Mouse (Mus musculus) retina, embryonic 14.5 days (tissue): ENCODE measurements around the gene Sptbn4.

Experiments
- DNase-seq: peaks from one replicate; pipeline ENCODE4 v3.0.0-alpha.2; 2015; ENCODE audit warnings: low spot score

Gene Sptbn4

DNA sequence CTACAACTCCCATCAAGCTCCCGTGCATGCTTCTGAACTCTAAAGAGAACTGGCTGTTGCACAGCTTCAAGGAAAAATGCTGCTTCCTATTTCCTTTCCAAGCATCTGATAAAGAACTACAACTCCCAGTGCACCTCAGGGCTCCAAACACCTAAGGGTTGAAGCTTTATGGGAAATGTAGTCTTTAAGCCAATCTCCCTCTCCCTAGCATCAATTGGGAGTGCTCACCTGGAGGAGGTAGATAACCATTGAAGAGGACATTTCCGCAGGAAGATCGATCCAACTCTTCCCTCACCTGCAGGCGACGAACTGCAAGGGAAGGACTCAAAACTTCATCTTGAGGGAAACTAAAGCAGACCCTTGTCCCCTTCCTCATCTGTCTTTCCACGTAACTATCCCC, 93.3 kb downstream of the Sptbn4 start:
- DNase-seq: no peak

DNA sequence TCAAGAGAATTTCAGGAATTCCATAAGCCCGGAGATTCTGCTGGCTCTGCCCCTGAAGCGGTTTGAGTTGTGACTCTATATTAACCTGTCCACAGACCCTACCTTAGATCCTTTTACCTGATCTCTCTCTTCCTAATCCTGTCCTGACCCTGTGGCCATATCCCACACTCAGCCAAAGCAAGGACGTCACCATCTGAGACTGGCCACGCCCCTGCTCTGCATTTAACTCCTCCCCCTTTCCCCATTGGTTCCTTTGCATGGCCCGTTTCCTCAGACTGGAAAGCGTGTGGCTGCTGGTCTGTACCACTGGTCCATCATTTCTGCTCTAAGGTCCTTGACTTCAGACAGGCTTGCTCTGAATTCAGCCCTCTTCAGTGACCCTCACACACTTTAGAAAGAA, 102.0 kb downstream of the Sptbn4 start:
- no peak for DNase-seq

DNA sequence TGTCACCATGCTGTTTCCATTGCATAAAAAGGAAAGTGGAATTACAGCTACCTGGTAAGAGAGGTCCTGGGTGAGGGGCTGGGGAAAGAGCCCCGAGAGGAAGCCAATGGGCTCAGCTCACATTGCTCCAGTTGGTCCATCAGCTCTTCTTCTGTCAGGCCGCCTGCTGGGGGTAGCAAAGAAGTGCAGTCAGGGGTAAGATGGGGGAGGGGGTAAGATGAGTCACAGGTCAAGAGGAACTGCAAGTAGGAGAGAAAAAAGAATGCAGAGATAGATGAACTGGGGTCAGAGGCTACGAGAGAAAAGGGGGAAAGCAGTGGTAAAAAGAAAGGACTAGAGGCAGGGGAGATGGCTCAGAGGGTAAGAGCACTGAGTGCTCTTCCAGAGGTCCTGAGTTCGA, 104.9 kb downstream of the Sptbn4 start:
- no peak for DNase-seq

DNA sequence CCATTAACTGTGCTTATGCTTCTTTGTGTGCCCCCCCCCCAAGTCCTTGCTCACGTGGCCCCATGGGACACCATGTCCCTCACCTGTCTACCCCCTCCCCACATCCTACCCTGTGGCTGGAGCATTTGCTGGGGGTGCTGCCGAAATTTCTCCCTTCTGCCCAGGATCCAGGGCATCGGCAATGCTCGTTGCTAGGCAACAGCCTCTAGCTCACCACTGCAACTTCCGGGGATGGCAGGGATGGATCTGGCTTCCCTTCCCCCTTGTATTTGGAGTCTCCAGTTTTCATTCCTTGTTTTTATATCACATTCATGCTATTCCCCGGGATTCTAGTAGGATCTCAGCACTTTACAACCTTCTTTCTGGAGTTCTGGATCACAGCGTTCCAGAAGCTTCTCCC, 108.0 kb downstream of the Sptbn4 start:
- peak; percentile 59 for DNase-seq

DNA sequence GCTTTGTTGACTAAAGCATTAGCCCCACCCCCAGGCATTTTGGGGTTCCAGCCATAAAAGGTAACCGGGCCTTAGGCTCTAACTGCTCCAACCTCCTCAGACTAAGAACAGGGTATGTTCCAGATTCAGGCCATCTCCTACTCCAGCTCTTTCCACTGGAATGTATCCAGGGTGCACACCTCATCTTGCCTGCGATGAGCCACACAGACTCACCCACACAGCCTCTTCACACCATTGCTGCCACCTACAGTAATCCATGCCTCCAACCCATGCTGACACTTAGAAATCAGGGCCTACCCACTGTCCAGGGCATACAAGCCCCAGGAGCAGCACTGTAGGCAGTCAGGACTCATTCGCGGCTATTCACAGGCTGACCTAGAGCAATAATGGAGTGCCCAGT, 108.4 kb downstream of the Sptbn4 start:
- no peak for DNase-seq

DNA sequence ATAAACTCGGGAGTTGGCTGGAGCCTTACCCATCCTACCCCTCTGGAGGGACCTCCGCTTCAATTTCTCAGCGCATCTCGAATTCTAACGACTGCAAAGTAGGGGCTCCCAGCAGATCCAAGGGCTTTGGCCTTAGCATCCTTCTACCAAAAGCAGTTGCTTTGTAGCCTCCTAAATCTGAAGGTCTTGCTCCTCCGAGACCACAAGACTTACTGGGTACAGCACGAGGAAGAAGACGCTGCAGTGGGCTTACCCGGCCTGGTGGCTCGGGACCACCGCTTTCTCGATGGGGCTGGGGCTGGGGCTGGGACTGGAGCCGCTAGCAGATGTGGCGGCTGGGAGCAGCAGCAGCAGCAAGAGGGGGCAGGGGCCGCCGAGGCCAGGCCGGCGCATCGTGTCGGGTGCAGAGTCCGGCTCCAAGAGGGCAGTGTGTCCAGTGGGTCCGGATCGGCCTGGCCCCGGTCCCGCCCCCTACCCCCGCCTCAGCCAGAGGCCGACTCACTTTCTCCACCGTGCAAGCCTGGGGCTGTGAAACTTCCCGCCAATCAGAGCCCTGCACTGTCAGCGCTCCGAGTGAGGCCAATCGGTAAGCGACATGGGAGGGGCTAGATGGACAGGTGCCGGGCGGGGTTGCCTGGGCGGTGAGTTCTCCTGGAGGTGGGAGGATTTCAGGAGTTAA, 110.2 kb downstream of the Sptbn4 start, which contains the start of gene Ltbp4:
Gene Ltbp4 (minus strand): TSS at position 518 of the 679 bp plus-strand sequence.
- DNase-seq: peak; percentile 74

- peak; percentile 97 for DNase-seq
Measured at GRCm38 (mm10) chr7:27335928-27336823, 111.3 kb downstream of the Sptbn4 start.

GRCm38 (mm10) chr7:27335011-27335720, 112.3 kb downstream of the Sptbn4 start:
- DNase-seq: no peak

- DNase-seq: no peak
Measured at GRCm38 (mm10) chr7:27334405-27334911, 113.0 kb downstream of the Sptbn4 start.

- no peak for DNase-seq
Measured at GRCm38 (mm10) chr7:27333316-27333941, 114.1 kb downstream of the Sptbn4 start.

DNA sequence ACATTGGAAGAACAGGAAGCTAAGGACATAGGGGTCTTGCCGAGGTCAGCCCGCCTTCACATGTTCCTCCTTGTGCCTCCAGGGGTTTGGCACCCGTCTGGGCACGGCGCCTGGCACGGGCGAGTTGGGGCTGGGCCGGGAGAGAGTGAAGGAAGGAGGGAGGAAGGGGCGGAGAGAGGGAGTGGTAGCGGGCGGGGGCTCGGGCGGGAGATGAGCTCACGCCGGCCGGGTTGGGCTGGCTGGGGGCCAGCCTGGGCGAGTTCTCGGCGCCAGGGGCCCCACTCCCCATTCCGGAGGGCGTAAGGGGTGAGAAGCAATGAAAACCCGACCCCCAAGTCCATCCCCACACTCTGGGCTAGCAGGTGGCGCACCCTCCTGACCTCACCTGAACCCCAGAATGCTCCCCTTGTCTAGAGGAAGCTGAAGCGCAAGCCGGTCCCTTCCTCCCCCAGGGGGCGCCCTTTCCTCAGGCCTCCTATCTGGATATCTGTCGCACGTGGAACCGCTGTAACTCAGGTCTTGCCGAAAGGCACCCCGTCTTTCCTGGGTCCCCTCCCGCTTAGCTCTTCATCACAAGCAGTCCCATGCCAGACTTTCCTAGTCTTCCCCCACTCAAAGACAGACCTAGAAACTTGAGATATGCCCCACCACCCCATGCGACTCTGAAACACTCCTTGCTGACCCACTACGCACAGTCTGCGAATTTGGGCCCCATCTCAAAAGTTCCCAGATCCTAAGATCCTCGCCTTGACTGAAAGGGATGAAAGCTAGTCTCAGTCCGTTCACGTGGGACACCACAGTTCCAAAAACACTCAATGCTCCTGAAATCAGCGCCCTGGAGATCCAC, 114.9 kb downstream of the Sptbn4 start:
- peak; percentile 88 for DNase-seq

GRCm38 (mm10) chr7:27331854-27332253, 115.6 kb downstream of the Sptbn4 start:
- no peak for DNase-seq

- DNase-seq: no peak
Measured at GRCm38 (mm10) chr7:27331541-27331851, 116.0 kb downstream of the Sptbn4 start.

DNA sequence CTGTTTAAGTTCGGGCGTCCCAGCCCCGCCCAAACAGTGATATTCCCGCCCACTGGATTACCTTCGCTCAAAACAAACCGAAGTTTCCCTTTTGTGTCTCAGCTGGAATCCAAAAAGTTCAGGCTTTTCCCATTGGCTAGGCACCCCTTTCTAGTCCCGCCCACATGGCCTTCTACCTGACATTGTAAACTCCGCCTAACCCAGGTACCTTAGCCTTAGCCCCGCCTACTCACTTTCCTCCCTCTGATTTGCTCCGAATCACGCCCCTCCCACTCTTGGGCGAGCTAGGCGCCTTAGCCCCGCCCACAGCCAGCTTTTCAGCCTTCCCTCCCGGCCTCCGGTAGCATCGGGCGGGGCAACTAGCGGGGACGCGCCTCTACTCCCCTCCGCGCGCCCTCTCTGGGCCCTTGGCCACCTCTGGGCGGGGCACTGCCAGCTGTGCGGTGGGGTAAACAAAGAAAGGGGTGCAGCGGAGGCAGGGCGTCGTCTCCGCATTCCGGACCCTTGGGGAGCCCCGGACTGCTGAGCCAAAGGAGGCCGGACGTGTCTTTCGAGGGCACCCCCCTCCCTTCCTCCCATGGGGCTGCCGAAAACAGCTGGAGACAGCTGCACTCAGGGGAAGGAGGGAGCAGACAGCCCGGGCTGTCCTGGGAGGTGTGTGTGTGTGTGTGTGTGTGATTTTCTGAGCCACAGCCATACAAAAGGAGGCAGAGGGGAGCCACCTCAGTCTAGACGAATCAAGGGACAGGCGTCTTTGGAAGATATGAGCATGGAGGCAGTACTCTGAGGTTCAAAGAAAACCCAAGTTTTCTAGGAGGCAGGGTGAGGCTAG, 116.6 kb downstream of the Sptbn4 start:
- DNase-seq: peak; percentile 80

DNA sequence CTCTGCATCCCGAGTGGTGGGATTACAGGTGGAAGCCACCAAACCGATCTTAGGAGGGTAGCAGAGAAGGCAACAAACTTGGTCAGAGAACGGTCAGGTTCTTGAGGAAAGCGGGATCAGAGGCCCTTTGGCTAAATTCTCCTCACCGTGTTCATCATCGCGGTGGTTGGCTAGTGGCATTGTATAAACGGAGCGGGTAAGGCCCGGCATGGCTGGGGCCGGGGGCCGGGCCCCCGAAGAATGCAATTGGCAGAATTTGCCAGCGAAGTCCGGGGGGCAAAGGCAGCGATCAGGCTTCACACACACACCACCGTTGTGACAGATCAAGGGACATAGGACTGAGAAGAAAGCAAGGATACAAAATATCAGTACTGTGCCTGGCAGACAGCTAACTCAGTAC, 117.5 kb downstream of the Sptbn4 start:
- DNase-seq: no peak

GRCm38 (mm10) chr7:27329326-27329947, 118.0 kb downstream of the Sptbn4 start:
- peak; percentile 93 for DNase-seq

- no peak for DNase-seq
Measured at GRCm38 (mm10) chr7:27328648-27329047, 118.8 kb downstream of the Sptbn4 start.

DNA sequence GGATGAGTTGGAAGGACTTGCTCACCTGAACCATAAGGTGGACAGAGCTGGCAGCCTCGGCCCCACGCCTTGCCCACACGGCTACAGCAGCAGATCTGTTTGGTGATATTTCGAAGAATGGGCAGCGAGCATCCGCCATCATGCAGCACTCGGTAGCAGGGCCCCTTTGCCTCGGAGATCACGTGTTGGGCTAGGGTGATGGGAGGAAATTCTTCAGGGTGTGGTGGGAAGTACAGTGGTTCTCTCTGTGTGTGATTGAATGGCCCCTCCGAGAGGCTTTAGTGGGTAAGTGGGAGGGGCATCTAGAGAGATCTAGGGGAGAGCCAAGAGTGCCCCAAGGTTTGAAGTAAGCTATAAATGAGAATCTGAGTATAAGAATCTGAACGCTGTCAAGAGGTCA, 119.3 kb downstream of the Sptbn4 start:
- DNase-seq: no peak

- no peak for DNase-seq
Measured at GRCm38 (mm10) chr7:27327500-27327899, 120.0 kb downstream of the Sptbn4 start.
